Mouse (Mus musculus): ENCODE measurements around the gene Agt. TPM values are rescaled to one million over a fixed set of nuclear protein-coding genes. Genes with fewer than 3 reads are reported as not detected.

Agt gene
- polyA plus RNA-seq, 1 experiment from 2014 or later: 3.6 TPM

DNA sequence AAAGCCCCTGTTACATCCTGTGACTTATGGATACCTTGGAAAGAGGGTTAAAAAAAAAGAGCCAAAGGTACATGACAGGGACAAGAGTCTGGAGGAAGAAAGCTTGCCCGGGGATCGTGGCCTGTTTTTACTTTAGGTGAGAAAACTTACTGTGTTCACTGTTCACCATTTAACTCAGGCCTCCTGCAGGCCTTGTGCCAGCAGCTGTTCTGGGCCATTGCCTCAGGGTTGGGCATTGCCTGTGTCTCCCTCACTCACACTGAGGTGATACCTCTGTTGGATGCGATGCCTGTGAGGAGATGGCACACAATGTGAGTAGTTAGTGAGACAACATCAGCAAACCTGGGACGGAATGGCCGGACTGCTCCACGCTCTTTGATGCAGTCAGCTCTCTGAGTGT lies 47.6 kb downstream of the Agt start:
- no peaks in the 10 kb centered on the region for H3K27me3 ChIP-seq (ENCODE audit: insufficient read depth, low read length)
- H3K4me1 ChIP-seq (ENCODE audit: insufficient read depth): peaks cover 9% of the 10 kb centered on the region
- no peak for ATAC-seq (ENCODE audit: insufficient read depth)
- H3K4me3 ChIP-seq (ENCODE audit: low read depth, low read length): peak overlapping the region; percentile 94; the same call in 1 of the 2 replicates
- H3K9me3 ChIP-seq (ENCODE audit: low read depth, low read length): no peaks in the 10 kb centered on the region
- H3K9ac ChIP-seq: no peak overlapping the region
- H3K4me2 ChIP-seq: peak overlapping the region; percentile 74
- no peak for DNase-seq
- no peak for TF ChIP-seq CTCF (IDR thresholded peaks at IDR 0.05; ENCODE audit: low read depth)
- H3K36me3 ChIP-seq (ENCODE audit: insufficient read depth): peaks cover 18% of the 10 kb centered on the region
- 86% methylated on average over 6 of the region's 6 CpGs for WGBS
- H3K27ac ChIP-seq (ENCODE audit: low read depth): no peak overlapping the region

DNA sequence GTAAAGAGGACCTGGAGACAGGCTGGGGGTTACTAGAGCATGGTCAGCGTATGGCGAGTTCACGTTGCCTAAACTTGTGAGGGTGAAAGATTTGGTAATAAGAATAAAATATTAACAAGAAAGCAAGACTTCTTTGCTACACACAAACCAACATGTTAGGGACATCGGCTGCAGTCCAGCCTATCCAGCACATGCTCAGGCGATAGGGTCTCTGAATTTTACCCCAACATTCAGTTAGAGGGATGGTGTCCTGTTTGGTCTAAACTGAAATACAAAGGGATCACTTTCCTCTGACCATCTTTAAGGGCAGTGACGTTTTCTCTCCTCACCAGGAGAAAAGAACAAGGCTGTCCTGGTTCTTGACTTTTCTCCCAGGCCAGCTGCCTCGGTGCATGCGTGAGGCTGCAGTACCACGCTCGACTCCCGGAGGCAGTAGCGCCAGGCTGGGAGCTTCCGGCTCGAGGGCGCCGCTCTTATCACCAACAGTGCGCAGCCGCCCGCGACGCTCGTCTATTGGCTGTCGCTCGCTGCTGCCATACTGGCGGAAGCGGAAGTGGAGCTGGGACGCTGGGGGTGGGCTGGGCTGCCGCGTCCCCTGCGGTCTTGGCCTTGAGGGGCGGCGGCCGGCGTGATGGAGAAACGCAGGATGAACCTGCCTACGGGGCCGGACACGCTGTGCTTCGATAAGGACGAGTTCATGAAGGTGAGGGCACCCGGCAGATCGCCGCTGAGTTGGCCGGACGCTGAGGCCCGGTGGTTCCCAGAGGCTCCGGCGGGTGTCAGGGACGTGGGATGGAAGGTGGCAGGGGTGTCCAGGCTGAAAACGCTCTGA lies 49.0 kb downstream of the Agt start, which contains the start of gene Cog2:
Cog2 (plus strand) TSS at position 519 of the 832 bp plus-strand sequence.
- Histone ChIP-seq H3K9me3 (ENCODE audit: low read depth, low read length) (no peaks in the 10 kb centered on the region), H3K9ac (peak within 1 kb of the TSS; percentile 73), H3K36me3 (ENCODE audit: insufficient read depth) (0 out of 2 replicates have a peak, but pooled peaks cover 3% of the 10 kb centered on the region), H3K4me2 (peak within 1 kb of the TSS; percentile 74), H3K27ac (ENCODE audit: low read depth) (no peak within 1 kb of the TSS), H3K27me3 (ENCODE audit: insufficient read depth, low read length) (no peaks in the 10 kb centered on the region), H3K4me3 (ENCODE audit: low read depth, low read length) (peak within 1 kb of the TSS; percentile 94), H3K4me1 (ENCODE audit: insufficient read depth) (peaks cover 9% of the 10 kb centered on the region)
- DNase-seq: peak; percentile 98
- TF ChIP-seq CTCF (IDR thresholded peaks at IDR 0.05; ENCODE audit: low read depth): peak; percentile 91
- 10% methylated on average over 50 of the region's 50 CpGs for WGBS
- ATAC-seq (ENCODE audit: insufficient read depth): peak; percentile 99

DNA sequence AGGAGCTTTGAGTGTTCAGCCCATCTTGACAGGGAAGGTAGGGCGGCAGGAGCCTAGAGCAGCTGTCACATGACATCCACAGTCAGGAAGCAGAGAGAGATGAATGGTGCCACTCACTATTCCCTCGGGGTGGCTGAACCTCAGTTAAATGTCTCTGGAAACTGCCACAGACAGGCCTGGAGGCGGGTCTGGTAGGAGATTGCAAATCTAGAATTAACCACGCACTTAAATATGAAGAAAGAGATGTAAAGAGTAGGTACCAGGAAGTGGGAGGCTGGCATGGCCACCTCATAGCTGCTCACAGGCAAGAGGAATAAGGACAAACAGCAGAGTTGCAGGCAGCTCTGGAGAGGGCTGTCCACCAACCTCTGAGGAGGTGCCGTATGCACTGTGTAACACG lies 52.4 kb downstream of the Agt start:
- H3K27ac ChIP-seq (ENCODE audit: low read depth): no peak overlapping the region
- TF ChIP-seq CTCF (IDR thresholded peaks at IDR 0.05; ENCODE audit: low read depth): no peak
- no peaks in the 10 kb centered on the region for H3K36me3 ChIP-seq (ENCODE audit: insufficient read depth)
- H3K4me1 ChIP-seq (ENCODE audit: insufficient read depth): peaks cover 8% of the 10 kb centered on the region
- 57% methylated on average over 6 of the region's 6 CpGs for WGBS
- H3K9me3 ChIP-seq (ENCODE audit: low read depth, low read length): no peaks in the 10 kb centered on the region
- no peak overlapping the region for H3K4me3 ChIP-seq (ENCODE audit: low read depth, low read length)
- H3K9ac ChIP-seq: no peak overlapping the region
- DNase-seq (no peak), ATAC-seq (ENCODE audit: insufficient read depth) (no peak)
- no peak overlapping the region for H3K4me2 ChIP-seq
- H3K27me3 ChIP-seq (ENCODE audit: insufficient read depth, low read length): no peaks in the 10 kb centered on the region

DNA sequence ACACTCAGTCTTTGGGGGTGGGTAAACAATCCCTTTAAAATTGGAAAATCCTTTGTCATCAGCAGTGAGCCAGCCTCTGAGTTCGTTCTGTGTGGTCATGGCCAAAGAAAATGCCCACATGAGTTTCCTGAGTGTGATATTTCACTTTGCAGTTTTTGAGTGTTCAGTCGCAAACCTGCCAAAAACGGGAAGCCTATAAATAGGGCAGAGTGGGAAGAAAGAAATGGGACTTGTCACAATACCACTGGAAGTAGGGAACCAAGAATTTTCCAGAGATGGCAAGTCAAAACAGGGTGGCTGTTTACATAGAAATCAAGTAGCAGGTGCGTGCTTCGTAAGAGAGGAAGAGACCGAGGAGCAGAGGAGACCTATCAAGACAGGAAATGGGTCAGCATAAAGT lies 53.0 kb downstream of the Agt start:
- no peak overlapping the region for H3K4me2 ChIP-seq
- no peaks in the 10 kb centered on the region for H3K27me3 ChIP-seq (ENCODE audit: insufficient read depth, low read length)
- 66% methylated on average over 6 of the region's 6 CpGs for WGBS

DNA sequence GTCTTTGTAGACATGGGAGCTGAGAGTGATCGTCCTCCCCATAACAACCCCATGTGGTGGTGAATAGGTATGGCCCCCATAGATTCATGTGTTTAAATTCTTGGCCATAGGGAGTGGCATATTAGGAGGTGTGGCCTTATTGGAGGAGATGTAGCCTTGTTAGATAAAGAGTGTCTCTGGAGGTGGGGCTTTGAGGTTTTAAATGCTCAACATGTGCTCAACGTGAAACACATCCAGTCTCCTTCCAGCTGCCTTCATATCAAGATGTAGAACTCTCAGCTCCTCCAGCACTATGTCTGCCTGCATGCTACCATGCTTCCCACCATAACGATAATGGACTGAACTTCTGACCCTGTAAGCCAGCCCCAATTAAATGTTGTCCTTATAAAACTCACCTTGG lies 53.5 kb downstream of the Agt start:
- no peaks in the 10 kb centered on the region for H3K9me3 ChIP-seq (ENCODE audit: low read depth, low read length)
- no peak overlapping the region for H3K27ac ChIP-seq (ENCODE audit: low read depth)
- no peaks in the 10 kb centered on the region for H3K27me3 ChIP-seq (ENCODE audit: insufficient read depth, low read length)
- DNase-seq (no peak), ATAC-seq (ENCODE audit: insufficient read depth) (no peak)
- no peak for TF ChIP-seq CTCF (IDR thresholded peaks at IDR 0.05; ENCODE audit: low read depth)
- H3K9ac ChIP-seq: no peak overlapping the region
- no peaks in the 10 kb centered on the region; the same call in 1 of the 2 replicates for H3K4me1 ChIP-seq (ENCODE audit: insufficient read depth)
- H3K4me3 ChIP-seq (ENCODE audit: low read depth, low read length): no peak overlapping the region
- H3K4me2 ChIP-seq: no peak overlapping the region
- no peaks in the 10 kb centered on the region for H3K36me3 ChIP-seq (ENCODE audit: insufficient read depth)
- 61% methylated on average over 3 of the region's 3 CpGs for WGBS

More for the DNA sequence above, 53.0 kb downstream of the Agt start:
- TF ChIP-seq CTCF (IDR thresholded peaks at IDR 0.05; ENCODE audit: low read depth): no peak
- H3K4me3 ChIP-seq (ENCODE audit: low read depth, low read length): no peak overlapping the region
- peaks cover 2% of the 10 kb centered on the region for H3K4me1 ChIP-seq (ENCODE audit: insufficient read depth)
- no peak overlapping the region for H3K27ac ChIP-seq (ENCODE audit: low read depth)
- no peak for DNase-seq
- H3K9ac ChIP-seq: no peak overlapping the region
- no peaks in the 10 kb centered on the region for H3K9me3 ChIP-seq (ENCODE audit: low read depth, low read length)
- no peak for ATAC-seq (ENCODE audit: insufficient read depth)
- no peaks in the 10 kb centered on the region for H3K36me3 ChIP-seq (ENCODE audit: insufficient read depth)

DNA sequence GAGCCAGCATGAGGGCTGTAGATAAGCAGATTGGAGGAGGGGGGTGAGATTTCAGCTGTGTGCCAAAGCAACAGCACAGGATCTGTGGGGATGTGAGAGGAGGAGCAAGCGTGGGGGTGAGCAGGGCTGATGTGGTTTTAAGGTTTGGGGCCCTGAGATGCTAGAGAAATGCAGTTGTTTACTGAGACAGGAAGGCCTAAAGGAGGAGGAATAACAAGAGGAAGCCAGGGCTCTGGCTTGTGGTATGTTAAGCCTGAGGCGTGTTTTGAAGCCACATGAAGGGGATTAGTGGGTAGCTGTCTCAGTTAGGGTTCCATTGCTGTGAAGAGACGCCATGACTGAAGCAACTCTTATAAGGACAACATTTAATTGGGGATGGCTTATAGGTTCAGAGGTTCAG lies 60.4 kb downstream of the Agt start:
- Histone ChIP-seq H3K27ac (ENCODE audit: low read depth) (no peak overlapping the region), H3K4me1 (ENCODE audit: insufficient read depth) (no peaks in the 10 kb centered on the region), H3K36me3 (ENCODE audit: insufficient read depth) (no peaks in the 10 kb centered on the region), H3K4me2 (no peak overlapping the region), H3K9ac (no peak overlapping the region), H3K27me3 (ENCODE audit: insufficient read depth, low read length) (no peaks in the 10 kb centered on the region), H3K4me3 (ENCODE audit: low read depth, low read length) (no peak overlapping the region), H3K9me3 (ENCODE audit: low read depth, low read length) (no peaks in the 10 kb centered on the region)
- no peak for ATAC-seq (ENCODE audit: insufficient read depth)
- DNase-seq: no peak
- TF ChIP-seq CTCF (IDR thresholded peaks at IDR 0.05; ENCODE audit: low read depth): no peak
- 71% methylated on average over 3 of the region's 3 CpGs for WGBS

DNA sequence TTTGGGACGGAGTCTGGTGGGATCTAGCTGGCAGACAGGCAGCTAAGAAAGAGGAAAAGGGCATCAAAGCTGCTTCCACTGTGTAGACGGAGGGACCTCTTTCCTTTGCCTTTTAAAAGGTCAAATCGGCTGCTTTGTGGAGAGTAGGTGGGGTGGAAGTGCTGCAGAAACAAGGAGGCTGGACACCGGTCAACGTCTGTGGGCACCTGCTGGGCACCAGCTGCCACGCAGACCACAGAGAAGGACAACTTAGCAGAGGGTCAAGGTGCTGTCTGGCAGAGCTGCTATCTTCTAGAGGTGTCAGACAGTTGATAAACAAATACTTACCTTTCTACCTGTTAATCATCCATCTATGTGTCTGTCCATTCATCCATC lies 61.2 kb downstream of the Agt start:
- H3K4me2 ChIP-seq: no peak overlapping the region
- H3K4me1 ChIP-seq (ENCODE audit: insufficient read depth): no peaks in the 10 kb centered on the region
- H3K9me3 ChIP-seq (ENCODE audit: low read depth, low read length): no peaks in the 10 kb centered on the region
- WGBS: 65% methylated on average over 6 of the region's 6 CpGs
- no peak for TF ChIP-seq CTCF (IDR thresholded peaks at IDR 0.05; ENCODE audit: low read depth)
- no peak overlapping the region for H3K4me3 ChIP-seq (ENCODE audit: low read depth, low read length)
- H3K27ac ChIP-seq (ENCODE audit: low read depth): no peak overlapping the region
- DNase-seq (no peak), ATAC-seq (ENCODE audit: insufficient read depth) (no peak)
- H3K27me3 ChIP-seq (ENCODE audit: insufficient read depth, low read length): no peaks in the 10 kb centered on the region
- H3K9ac ChIP-seq: no peak overlapping the region
- H3K36me3 ChIP-seq (ENCODE audit: insufficient read depth): no peaks in the 10 kb centered on the region
